Mouse (Mus musculus): ENCODE measurements around the gene Fancd2os.

The Fancd2os gene

DNA sequence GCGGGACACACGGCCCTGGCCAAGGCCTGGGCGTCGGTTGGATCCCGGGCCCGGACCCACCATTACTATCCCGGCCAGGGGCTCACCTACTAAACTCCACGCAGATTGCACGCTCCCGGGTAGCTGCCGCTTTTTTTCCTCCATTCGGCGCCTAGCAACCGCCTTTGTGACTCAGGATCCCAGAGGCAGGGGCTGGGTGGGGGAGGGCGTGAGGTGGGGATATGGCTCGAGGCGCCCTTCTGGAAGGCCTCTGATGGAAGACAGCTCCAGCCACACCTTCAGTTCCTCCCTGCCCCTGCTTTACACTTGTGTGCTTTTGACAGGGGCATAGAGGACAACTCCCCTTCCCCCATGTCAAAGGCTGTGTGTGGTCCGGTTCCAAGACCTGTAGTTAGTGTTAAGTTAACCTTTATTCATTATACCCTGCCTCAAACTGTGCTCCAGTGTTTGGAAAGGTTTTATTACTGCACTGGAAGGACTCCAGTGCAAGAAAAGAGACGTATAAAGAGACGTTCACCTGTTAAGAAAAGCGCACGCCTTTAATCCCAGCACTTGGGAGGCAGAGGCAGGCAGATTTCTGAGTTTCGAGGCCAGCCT is at the start of gene Fancd2os:
Gene Fancd2os (minus strand): TSS at position 173 of the 597 bp plus-strand sequence.
- peak; percentile 11 for DNase-seq (ENCODE audit: low spot score)

DNA sequence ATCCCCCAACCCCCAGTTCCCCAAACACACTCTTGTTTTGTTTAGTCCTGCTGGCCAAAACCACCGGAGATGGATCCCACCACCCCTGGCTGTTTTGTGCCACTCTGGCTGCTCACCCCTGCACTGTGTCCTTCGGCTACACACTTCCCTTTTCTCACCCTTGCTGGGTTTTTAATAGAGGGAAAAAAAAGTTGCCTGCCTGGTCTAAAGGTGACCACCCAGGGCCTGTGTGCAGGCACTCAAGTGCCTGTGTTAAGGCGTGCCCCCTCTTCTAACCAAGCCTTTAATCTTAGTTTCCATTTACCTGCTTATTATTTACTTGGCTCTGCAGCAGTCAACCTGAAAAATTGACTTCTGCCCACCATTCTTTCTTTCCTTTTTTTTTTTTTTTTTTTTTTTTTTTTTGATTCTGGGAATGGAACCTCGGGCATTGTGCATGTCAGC is 49.7 kb upstream of the Fancd2os start:
- DNase-seq (ENCODE audit: low spot score) = no peak

DNA sequence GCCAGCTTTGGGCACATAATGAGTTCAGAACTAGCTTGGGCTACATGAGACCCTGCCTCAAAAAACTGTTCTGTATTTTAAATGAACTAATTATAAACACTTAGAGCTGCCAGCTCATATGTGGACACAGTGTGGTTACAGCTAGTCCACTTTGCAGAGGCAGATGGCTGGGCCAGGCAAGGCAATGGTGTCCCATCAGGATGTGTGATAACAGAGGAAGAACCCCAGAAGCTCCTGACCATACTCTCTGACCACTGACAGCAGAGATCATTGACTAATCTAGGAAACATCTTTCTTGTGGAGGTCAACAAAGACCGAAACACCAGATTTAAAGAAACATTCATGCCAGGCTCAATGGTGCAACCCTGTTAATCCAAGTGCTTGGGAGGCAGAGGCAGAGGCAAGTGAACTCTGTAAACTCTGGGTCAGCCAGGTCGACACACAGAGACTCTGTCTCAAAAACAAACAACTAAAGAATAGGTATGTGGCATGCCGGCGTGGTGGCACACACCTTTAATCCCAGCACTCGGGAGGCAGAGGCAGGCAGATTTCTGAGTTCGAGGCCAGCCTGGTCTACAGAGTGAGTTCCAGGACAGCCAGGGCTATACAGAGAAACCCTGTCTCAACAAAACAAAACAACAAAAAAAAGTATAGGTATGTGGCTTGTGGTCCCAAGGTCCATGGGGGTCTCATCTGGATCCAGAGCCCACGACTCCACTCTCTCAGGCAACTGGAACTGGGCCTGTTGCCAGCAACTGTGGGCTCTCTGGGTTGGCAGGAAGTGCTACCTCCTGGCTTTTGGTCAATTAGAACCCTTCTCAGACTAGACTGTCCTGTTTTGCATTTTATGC is 49.1 kb upstream of the Fancd2os start:
- DNase-seq (ENCODE audit: low spot score) = no peak

DNA sequence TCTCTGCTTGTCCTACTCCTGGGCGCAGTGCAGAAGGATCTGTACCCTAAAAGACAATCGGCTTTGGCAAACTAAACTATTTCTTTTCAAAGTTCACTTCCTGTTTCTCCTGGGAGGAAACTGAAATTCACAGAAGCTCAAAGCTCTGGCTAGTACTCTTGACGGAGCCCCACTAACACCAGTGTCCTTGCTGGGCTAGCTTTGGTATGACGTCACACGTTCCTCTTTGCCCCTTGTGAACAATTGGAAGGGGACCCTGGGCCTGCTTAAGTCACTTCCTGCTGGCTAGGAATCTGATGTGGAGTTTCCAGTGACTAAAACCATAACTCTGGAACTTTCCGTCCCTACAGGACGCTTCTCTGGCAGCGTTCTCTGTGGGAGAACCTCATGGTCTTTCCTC is 44.3 kb upstream of the Fancd2os start:
- DNase-seq (ENCODE audit: low spot score) = no peak

DNA sequence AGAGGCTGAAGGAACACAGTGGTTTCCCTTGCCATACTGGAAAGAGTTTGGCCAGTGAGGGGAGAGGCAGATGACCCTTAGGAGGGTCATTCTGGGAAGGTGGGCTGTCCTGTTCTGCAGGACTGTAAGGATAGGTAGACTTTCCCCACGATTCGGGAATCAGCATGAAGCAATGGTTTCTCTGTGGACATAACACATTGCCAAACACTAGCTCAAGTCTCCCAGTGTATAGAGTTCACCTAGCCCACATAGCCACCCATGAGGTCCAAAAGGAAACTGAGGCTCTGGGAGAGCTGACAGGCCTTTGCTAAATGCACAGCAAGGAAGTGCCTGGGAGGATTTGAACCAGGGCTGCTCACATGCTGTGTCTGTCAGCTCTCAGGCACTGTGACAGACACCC is 43.5 kb upstream of the Fancd2os start:
- no peak for DNase-seq (ENCODE audit: low spot score)

DNA sequence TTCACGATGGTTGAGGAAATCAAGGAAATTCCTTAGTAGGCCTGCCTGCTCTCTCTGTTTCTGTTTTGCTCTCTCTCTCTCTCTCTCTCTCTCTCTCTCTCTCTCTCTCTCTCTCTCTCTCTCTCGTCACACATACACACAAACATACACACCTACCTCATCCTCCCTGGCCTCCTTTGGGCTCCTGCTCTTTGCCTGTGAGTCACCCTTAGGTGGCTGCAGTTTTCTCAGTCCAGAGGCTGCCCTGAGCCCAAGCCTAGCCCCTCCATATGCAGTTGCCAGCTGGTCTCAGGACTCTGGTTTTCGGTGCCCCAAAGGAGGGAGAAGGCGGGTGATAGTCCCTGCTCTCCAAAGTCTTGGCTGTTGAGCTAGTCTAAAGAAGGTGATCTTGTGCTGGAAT is 42.5 kb upstream of the Fancd2os start:
- DNase-seq (ENCODE audit: low spot score) = no peak

DNA sequence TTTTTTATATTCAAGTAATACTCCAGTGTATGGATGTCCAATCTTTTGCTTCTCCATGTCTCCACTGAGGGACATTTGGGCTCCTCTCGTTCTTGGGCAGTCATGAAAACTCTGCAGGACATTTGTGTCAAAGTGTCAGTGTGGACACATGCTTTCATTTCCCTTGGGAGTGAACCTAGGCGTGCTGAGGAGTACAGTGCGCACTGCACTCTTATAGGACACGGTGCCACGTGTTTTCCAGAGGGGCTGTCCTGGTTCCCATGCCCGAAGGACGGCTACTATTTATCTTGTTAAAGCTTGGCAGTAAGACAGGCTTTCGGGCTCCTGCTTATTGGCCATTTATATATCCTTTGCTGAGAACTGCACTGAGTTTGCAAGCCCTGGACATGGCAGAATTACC is 42.1 kb upstream of the Fancd2os start:
- no peak for DNase-seq (ENCODE audit: low spot score)

DNA sequence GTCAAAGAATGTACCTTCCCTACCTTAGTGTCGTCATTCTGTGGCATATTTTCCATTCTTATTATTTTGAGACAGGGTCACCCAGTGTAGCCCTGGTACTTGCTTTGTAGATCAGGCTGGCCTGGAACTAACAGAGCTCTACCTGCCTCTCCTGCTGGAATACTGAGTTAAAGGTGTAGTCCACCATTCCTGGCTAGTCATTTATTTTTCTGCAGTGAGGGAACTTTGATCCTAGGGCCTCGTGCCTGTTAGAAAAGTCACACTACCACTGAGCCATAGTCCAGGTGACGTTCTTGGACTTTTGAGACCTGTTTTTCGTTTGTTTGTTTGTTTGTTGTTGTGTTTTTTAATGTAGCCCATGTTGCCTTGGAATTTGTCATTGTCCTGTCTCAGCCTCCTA is 38.7 kb upstream of the Fancd2os start:
- DNase-seq (ENCODE audit: low spot score) = no peak

DNA sequence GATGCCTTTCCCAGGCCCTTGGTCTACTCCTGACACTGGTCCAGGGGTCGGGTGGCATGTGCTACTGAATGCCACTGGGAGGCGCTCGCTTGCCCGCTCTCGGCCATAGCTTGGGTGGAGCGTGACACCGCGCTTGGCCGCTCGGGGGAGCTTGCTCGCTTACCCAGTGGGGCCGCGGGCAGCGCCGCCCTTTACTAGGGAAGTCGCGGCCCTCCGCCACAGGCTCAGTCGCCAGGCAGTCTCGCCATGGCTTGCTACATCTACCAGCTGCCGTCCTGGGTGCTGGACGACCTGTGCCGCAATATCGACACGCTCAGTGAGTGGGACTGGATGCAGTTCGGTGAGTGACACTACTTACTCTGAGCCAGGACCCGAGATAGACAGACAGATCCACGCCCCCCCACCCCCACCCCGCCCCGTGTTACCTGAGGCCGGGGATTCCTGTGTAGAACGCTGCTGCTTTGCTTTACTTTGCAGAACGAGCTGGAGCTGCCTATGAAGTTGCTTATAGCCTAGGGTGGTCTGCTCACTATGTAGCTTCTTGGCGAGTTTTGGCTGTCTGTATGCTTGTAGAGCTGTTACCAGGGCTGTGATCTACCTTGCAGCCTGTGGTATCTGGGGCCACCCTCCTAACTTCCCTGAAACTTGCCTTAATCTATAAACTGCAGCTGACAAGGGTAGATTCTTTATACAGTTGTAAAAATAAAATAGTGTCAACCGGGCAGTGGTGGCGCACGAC is 38.0 kb upstream of the Fancd2os start, which contains the start of gene Irak2:
Gene Irak2 (plus strand): TSS at position 166 of the 739 bp plus-strand sequence.
- DNase-seq (ENCODE audit: low spot score) = peak; percentile 96

DNA sequence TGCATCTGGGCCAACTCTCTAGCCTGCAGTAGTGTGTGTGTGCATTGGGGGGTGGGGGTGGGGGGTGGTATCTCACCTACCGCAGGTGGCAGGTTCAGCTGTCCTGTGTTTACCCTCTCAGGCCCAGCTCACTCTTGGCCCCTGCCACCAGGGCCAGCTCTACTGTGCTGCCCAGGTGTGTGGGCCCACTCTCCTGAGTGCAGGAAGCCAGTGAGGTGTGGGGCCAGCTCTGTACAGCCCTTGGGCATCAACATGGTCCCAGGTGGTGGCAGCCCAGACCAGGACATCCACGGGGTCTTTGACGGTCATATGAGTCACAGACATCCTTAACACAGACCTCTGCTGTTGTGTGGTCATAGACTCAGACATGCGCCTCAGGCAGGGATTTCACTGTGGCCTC is 32.3 kb upstream of the Fancd2os start:
- DNase-seq (ENCODE audit: low spot score) = no peak

DNA sequence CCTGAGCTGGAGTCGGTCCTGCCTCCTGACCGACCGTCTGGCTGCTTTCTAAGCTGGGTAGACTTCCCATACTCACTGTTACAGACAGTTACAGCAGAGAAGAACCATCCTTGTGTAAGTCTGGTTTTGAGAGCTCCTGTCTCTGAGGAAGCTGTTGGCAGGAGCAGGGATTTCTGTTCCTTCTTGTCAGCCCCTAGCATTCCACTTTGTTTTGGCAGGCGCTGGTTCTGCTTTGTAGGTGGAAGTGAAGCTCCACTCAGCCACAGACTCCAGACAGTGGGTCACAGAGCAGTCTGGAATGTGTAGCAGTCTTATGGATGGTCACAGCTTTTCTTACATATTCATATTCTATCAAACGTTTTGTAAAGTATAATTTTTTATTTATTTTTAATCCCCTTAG is 29.8 kb upstream of the Fancd2os start:
- DNase-seq (ENCODE audit: low spot score) = no peak

DNA sequence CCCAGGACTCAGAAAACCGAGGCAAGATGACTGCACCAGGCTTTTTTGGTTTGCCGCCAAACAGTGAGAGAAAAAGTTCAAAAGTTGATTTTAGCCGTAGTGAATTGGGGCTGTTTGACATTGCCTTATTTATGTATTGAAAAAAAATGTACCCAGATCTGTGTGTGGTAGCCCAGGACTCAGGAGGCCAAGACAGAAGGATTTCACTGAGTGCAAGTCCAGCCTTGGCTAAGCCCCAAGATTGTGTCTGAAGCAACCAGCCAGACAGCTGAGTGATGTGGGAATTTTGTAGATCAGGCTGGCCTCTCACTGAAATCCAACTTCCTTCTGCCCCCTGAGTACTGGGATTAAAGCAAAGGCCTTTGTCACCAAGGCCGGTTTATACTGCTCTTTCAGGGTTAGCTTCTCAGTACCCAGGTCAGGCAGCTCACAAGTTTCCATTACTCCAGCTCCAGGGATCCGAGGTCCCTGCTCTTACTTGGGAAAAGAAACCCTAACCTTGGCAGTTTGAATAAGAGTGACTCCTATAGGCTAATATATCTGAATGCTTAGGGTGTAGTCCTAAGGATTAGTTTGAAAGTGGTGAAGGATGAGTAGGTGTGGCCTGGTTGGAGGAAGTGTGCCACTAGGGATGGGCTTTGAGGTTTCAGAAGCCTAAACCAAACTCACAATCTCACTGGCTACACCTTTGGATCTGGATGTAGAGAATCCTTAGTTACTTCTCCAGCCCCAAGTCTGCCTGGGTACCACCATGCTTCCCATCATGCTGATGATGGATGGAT is 24.7 kb upstream of the Fancd2os start:
- no peak for DNase-seq (ENCODE audit: low spot score)

DNA sequence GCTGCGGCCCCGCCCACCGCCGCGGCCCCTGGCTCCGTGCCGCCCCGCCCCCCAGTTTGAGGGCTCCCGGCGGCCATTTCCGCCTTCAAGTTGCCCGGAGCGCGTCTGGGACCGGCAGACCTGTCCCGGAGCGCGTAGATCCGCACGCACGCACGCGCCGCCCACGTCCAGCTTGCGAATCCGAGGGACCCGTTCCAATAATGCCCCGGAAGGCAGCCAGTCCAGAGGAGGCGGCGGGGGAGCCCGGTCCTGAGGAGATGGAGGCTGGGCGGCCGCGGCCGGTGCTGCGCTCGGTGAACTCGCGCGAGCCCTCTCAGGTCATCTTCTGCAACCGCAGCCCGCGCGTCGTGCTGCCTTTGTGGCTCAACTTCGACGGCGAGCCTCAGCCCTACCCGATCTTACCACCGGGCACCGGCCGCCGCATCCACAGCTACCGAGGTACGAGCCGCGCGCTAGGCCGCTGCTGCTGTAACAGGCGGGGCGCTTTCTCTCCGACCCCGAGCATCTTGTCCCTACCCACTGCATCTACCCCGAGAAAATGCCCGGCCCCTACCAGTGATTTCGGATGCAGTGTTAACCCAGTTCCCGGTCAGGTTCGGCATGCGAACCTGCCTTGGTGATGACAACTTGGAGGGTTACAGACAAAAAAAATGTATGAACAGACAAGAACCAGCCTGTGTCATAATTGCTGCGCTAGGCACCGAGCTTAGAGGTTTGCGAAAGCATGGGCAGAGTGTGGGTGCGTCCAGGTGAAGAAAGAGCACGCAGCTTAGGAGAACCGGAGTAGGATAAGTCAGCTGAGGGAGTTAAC is 23.6 kb upstream of the Fancd2os start, which contains the start of gene Vhl:
Gene Vhl (plus strand): TSS at position 19 of the 811 bp plus-strand sequence.
- peak; percentile 84 for DNase-seq (ENCODE audit: low spot score)

DNA sequence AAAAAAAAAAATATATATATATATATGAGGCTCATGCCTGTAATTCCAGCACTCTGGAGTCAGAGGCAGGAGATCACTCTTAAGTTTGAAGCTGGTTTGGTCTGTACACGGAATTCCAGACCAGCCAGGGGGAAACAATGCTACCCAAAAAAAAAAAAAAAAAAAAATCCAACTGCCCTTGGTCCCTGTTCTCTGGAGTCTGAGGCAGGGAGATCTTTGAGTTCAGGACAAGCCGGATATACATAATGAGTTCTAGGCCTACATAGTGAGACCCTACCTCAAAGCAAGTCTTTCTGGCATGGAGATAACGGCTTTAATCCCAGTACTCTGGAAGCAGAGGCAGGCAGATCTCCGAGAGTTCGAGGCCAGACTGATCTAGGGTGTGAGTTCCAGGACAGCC is 22.9 kb upstream of the Fancd2os start:
- no peak for DNase-seq (ENCODE audit: low spot score)

DNA sequence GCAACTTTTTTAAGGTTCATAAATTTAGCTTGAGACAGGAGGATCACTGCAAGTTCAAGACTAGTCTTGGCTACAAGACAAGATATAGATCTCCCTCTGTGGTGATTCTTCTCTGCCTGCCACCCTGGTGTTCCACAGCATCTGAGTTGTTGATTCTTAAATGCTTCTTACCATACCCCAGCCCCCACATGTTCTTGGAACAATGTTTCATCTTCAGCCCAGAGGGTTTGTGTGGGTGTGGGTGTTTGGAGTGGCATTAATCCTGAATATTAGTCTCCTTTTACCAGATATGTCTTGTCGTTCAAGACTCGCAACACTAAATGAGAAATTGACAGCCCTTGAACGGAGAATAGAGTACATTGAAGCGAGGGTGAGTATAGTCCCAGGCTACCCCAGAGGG is 15.0 kb upstream of the Fancd2os start:
- no peak for DNase-seq (ENCODE audit: low spot score)

DNA sequence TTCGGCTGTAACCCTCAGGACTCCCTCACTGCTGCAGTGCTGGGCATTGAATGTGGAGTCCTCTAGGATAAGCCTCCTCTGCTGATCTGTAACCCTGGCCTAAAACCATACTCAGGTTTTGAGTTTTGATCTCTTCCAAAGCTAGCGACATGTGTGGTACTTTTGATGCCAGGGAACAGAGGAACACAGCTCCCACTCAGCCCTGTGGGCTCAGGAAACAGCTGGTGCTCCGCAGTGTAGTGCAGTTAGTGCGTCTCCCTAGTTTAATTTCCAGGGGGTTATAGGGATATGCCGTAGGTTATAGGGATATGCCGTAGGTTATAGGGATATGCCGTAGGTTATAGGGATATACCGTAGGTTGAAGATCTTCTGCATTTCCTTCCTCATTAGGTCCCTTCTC is 14.5 kb upstream of the Fancd2os start:
- DNase-seq (ENCODE audit: low spot score) = no peak

DNA sequence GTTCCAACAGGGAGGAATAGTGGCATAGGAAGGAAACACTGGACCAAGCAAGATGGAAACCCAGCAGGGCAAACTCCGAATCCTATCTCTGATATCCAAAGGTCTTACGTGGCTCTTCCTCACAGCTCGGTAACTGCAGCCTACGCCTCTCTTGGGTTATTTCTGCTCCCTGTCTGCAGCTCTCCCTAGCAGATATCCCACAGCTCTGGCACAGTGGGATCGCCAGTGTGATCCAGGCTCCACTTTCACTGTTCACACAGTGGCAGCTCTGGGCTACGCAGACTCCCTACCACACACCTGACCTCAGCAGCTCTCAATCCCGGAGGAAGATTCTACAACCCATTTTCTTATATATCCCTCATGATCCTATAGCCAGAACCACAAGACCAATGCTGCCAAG is 13.6 kb upstream of the Fancd2os start:
- no peak for DNase-seq (ENCODE audit: low spot score)

DNA sequence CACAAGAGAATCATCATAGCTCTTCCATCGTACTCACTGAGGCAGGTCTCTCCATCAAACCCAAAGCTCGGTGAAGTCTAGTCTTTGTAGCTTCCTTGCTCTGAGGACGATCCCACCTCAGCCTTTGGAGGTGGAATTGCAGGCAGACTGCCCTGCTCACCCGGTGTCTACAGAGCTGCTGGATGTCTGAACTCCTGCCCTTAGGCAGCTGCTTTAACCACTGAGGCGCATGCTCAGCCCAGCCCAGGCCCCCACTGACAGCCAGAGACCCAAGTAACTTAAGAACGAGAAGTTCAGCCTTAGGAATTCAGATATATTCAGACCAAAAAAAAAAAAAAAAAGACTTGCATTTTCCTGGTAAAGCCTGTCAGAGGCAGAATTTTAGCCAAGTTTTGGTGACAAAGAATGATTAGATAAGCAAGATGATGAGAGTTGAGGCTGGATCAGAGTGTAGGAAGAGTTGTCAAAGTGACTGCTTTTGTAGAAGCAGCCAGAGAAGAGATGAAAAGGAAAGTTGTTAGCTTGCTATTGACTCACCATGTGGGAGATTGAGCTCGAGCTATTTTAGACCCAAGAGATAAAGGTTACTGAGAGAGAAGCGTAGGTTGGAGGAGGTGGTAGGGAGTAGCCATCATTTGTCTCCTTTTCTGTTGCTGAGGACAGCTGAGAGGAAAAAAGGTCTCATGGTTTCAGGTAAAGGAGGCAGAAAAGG is 11.9 kb upstream of the Fancd2os start:
- DNase-seq (ENCODE audit: low spot score) = no peak

DNA sequence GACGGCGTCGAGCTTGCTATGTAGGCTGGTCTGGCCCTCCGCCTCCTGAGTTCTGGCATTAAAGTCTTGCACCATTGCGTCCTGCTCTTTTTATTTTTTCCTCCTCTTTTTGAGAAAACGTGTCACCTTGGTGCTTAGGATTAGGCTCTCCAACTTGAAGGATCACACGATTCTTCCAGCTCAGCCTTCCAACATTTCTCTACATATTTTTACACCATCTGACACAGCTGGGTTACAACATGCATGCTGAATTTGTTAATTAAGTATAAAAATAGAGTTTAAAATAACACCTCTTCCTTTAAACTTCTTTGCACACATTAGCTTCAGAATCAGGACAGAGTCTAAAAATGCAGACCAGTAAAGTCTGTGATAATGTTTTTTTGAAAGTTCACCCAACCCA is 8.8 kb upstream of the Fancd2os start:
- no peak for DNase-seq (ENCODE audit: low spot score)

DNA sequence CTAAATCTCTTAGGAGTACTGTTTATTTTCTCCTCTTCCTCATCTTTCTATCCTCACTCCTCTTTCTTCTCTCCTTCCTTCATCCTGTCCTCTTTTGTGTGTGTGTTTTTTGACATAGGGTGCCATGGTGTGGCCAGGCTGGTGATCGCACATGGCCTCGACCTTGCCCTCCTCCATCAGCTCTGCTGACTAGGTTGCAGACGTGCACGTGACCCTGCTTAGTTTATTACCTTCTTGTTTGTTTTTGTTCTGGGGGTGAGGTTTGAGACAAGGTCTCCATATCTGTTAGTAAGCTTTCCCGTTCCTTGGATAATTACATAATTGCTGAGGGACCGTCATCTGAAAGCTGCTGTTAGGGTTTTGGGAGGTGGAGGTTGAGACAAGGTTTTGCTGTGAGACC is 8.4 kb upstream of the Fancd2os start:
- no peak for DNase-seq (ENCODE audit: low spot score)

DNA sequence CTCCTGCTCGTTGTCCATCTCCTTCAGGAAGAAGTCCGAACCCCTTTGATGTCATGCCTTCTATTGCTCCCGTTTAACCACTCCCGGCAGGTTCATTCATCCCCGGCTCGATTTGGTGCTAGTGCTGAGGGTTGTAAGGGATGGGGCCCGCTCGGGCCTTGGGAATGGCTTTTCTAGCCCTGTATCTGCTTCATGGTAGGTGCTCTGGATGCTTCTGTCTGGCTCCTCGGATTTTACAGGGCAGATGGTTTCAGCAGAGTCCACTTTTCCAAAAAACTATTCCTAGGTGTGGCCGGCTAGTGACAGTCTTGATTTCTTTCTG is 4.7 kb upstream of the Fancd2os start:
- DNase-seq (ENCODE audit: low spot score) = no peak

Measured in embryo, embryonic 10 days (tissue).